Mouse (Mus musculus) erythroblast, embryonic 14.5 days (primary cell): ENCODE data around the gene Ube2q1.

Source experiments
- GATA1 ChIP-seq: IDR thresholded peaks from 2 replicates; pipeline ENCODE4 v1.6.1; 2012; ENCODE audit warnings: low read length, inconsistent platforms, mixed read lengths
- TAL1 ChIP-seq: IDR thresholded peaks from 3 replicates; pipeline ENCODE4 v1.6.1; 2012; ENCODE audit warnings: low read length, inconsistent platforms, mixed read lengths

DNA sequence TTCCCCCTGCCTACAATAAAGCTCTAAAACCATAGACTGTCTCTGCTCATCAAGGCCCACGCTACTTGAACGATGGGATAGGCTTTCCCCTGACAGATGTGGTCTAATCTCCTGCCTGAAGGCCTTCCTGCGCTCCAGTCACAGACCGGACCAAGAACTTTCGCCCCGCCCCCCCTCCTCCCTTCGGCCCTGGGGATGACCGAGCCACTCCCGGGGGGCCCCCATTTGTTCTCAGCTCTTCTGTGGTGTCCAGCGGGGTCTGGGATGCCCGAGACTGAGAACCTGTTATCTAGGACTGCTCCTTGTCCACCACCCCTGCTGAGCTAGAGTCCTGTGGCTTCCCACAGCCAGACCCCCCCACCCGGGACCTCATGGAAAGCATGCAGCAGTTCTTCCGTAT lies 26.1 kb downstream of the Ube2q1 start:
- TF ChIP-seq GATA1 = no peak
- no peak for TF ChIP-seq TAL1
